Mouse (Mus musculus) embryo, embryonic 11 days (tissue): ENCODE measurements around the gene Oxa1l.

Experiments used
- DNase-seq: peaks from one replicate; pipeline ENCODE4 v3.0.0-alpha.2; 2015

Gene Oxa1l

GRCm38 (mm10) chr14:54372923-54373322 lies 12.3 kb downstream of the Oxa1l start:
- no peak for DNase-seq

GRCm38 (mm10) chr14:54375916-54376315 lies 15.3 kb downstream of the Oxa1l start:
- peak; percentile 34 for DNase-seq

GRCm38 (mm10) chr14:54377166-54377565 lies 16.5 kb downstream of the Oxa1l start:
- no peak for DNase-seq

- DNase-seq: no peak
These were observed 18.9 kb downstream of the Oxa1l start for GRCm38 (mm10) chr14:54379571-54379970.

- DNase-seq: no peak
These were observed 20.0 kb downstream of the Oxa1l start for GRCm38 (mm10) chr14:54380616-54381015.

GRCm38 (mm10) chr14:54381816-54382215 lies 21.2 kb downstream of the Oxa1l start:
- DNase-seq: no peak

- DNase-seq: no peak
These were observed 22.0 kb downstream of the Oxa1l start for GRCm38 (mm10) chr14:54382641-54383040.

GRCm38 (mm10) chr14:54383355-54383771 lies 22.7 kb downstream of the Oxa1l start:
- DNase-seq: peak; percentile 29

- no peak for DNase-seq
These were observed 23.8 kb downstream of the Oxa1l start for GRCm38 (mm10) chr14:54384396-54384795.

- no peak for DNase-seq
These were observed 25.5 kb downstream of the Oxa1l start for GRCm38 (mm10) chr14:54385968-54386618.

- peak; percentile 38 for DNase-seq
These were observed 26.9 kb downstream of the Oxa1l start for GRCm38 (mm10) chr14:54387546-54387945.

GRCm38 (mm10) chr14:54390843-54391242 lies 30.2 kb downstream of the Oxa1l start:
- no peak for DNase-seq

GRCm38 (mm10) chr14:54393794-54394193 lies 33.2 kb downstream of the Oxa1l start:
- no peak for DNase-seq

- no peak for DNase-seq
These were observed 33.7 kb downstream of the Oxa1l start for GRCm38 (mm10) chr14:54394309-54394708.

GRCm38 (mm10) chr14:54396685-54397084 lies 36.1 kb downstream of the Oxa1l start:
- no peak for DNase-seq

GRCm38 (mm10) chr14:54397872-54398527 lies 37.4 kb downstream of the Oxa1l start:
- no peak for DNase-seq

GRCm38 (mm10) chr14:54398528-54398916 lies 37.9 kb downstream of the Oxa1l start:
- no peak for DNase-seq

- DNase-seq: no peak
These were observed 38.3 kb downstream of the Oxa1l start for GRCm38 (mm10) chr14:54398921-54399382.

- no peak for DNase-seq
These were observed 41.1 kb downstream of the Oxa1l start for GRCm38 (mm10) chr14:54401723-54402122.

- DNase-seq: no peak
These were observed 47.9 kb downstream of the Oxa1l start for GRCm38 (mm10) chr14:54408336-54409056.

GRCm38 (mm10) chr14:54409057-54409645 lies 48.5 kb downstream of the Oxa1l start:
- no peak for DNase-seq

- DNase-seq: no peak
These were observed 49.6 kb downstream of the Oxa1l start for GRCm38 (mm10) chr14:54409980-54410810.
